Mouse (Mus musculus) T-cell, adult 2 months (primary cell): ENCODE measurements around the gene Lamtor1.

Experiments used
- DNase-seq: peaks from one replicate; pipeline ENCODE4 v3.0.0; 2022; ENCODE audit warnings: low spot score

Gene Lamtor1

GRCm38 (mm10) chr7:101955862-101956261, 50.2 kb downstream of the Lamtor1 start:
- no peak for DNase-seq

GRCm38 (mm10) chr7:101956481-101956880, 50.8 kb downstream of the Lamtor1 start:
- no peak for DNase-seq

DNA sequence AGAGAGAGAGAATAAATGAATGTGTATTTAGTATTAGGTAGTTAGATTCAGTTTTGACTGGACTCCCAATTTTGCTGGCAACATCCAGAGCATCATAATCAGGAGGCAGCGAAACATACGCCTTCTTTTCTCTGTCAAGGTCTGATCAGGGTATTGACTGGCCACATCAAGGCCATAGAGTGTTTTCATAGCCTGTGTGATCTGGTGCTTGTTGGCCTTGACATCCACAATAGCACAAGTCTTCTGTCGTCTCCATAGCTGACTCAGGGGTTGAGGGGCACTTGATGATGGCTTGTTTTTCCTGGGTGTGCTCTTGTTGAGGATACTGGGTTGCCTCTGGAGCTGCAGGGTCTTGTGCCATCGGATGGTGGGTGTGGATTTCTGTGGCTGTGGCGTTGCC, 51.2 kb downstream of the Lamtor1 start:
- DNase-seq = no peak

DNA sequence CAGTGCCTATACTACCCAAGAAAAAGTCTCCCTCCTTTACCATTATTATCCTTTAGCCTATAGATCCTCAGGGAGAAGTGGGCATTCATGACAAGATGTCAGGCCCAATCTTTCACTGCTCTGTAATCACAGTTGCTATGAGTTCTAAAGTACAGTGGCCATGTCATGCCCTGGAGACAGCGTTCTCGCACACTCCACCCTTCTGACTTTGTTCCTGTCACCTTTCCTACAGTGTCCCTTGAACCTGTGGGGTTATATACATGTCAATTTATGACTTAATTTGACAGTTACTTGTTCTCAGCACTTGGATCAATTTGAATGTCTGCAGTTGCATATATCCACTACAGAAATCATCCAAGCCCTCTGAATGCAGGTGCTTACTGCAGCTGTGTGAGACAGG, 57.1 kb downstream of the Lamtor1 start:
- DNase-seq = no peak

DNA sequence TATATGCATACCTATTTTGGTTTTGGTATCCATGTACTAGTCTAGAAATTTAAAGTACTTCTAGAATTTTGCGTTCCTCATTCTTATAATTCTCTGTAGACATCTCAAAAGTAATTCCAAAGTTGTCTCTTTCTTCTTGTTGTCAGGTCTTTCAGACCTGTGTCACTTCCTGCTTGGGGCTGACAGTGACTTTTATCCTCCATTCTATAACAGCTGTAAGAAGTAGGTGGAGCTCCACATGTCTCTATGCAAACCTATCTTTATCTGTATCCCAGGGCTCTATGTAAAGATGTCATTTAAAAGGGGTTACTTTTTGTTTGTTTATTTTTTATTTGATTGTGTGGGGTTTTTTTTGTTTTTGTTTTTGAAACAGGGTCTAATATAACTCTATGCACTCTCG, 57.9 kb downstream of the Lamtor1 start:
- no peak for DNase-seq

- no peak for DNase-seq
Observed at GRCm38 (mm10) chr7:101964551-101964950, 58.8 kb downstream of the Lamtor1 start.

DNA sequence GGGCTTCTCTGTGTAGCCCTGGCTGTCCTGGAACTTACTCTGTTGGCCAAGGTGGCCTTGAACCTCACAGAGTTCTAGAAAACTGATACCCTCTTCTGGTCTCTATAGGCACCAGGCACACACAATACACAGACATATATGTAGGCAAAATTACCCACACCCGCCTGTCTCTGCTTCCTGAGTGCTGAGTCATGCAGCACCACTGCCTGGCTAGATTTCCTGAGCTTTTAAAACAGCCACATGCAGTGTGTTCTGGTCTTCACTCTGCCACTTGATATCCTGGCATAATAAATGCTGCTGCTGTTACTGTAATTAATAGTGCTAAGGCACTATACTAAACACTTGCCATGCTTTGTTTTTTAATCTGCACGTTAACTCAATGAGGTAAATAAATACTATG, 59.9 kb downstream of the Lamtor1 start:
- no peak for DNase-seq

- no peak for DNase-seq
Observed at GRCm38 (mm10) chr7:101967256-101967655, 61.6 kb downstream of the Lamtor1 start.

DNA sequence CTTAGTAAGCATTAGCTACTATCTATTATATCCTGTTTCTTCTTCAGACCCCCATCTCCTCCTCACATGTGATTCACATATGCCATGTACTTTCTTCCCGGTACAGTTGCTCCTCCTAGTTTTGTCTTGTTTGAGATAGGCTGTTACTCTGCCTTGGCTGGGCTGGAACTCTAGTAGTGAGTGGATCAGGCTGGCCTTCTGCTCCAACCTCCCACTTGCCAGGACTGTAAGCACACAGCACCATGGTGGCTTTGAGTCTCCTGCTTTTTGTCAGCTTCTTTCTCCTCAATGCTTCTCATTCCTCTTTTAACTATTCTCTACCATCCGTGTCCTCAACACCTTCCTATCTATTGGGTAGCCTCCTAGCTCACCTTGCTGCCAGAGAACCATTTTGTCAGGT, 63.0 kb downstream of the Lamtor1 start:
- DNase-seq = no peak

DNA sequence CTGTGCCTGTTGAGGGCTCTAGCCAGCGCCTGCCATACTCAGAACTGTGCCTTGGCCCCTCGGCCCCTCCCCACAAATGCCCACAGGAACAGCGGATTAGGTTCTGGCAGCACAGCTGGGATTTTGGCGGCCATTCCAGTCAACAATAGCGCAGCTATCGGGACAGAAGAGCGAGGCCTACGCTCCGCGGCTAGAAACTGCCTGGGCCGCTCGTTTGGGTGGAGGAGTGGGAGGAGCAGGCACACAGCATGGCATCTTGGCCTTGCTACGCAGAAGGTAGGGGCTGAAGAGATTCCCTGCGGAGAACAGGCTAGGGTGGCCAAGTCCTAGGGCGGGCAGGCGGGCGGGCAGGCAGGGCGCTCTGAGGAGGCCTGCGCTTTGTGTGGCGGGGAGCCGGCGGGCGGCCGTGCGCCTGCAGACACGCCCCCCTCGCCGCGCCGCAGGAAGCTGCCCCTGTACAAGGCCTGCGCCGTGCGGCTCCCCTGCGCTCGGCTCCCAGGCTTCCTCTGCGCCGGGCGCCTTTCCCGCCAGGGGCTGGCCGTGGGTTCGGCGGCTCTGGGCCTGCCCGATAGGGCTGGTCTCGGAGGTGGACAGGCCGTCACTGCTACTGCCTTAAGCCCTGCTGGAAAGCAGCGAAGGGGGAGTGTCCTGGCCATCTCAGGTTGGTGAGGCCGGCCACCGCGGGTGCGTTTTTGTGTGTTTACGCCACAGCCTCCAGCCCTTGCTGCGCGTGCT, 64.2 kb downstream of the Lamtor1 start:
- peak; percentile 85 for DNase-seq

DNA sequence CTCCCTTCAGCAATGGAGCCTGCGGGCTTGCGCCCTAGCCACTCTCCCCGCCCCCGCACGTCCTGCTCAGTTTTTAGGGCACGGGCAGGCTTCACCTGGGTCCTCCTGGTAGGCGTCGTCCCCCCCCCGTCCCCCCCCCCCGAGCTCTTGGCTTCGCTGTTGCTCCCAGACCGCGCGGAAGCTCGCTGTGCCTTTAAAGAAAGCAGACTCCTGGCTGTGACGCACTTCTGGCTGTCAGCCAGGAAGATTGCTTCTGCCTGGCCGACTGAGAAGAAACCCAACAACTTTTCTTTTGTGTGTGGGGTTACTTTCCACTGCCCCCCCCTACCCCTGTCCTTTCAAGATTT, 64.7 kb downstream of the Lamtor1 start:
- DNase-seq = peak; percentile 91

DNA sequence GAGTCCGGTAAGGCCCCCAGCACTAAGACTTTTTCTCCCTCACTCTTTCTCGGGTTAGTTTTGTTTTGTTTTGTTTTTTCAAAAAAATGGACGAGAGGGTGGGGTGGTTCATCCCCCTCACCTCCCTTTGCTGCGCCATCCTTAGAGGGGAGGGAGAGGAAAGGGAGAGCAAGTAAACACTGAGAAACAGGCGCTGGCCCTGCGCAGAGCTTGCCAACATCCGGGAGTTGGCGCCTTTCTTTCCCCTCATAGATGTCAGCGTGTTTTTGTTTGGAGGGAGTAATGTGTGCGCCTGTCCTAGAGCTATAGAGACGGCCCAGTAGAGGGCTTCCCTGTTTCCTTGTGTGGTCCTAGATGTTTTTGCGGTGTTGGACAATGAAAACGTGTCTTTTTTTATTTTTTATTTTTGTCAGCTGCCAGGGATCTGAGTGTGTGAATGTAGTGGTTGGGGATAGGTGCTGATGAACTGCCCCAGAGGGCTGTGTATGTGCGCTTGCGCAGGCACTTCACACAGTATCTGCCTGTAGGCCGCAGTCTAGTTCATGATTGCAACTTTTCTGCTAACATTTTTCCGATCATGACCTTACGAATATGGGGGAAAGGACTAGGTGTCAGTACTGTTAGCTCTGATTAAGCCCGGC, 65.2 kb downstream of the Lamtor1 start:
- DNase-seq = peak; percentile 85

GRCm38 (mm10) chr7:101971721-101972120, 66.0 kb downstream of the Lamtor1 start:
- no peak for DNase-seq

GRCm38 (mm10) chr7:101973730-101974129, 68.0 kb downstream of the Lamtor1 start:
- DNase-seq = no peak

DNA sequence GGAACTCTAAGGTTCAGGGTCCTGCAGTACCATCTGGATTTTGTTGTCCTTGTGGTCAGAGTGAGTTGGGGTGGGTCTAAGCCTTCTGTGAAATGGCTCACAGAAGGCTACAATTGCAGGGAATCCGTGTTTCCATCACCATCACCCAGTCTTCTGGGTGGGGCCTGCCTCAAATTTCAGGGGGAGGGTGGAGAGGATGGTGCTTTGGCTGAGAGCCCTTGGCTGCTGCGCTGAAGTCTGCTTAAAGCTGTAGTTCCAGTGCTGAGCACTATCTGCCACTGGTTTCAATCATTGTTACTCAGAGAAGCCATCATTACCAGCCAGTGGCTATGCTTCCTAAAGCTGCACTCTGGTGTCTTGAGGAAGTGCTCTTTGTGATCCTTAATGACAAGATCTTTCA, 68.8 kb downstream of the Lamtor1 start:
- DNase-seq = no peak
